Mouse (Mus musculus) stomach, postnatal 0 days (tissue): Measurements from ENCODE around the gene Pum1. TPM values are rescaled to one million over a fixed set of nuclear protein-coding genes. Genes with fewer than 3 reads are reported as not detected.

Source experiments
- ATAC-seq: fragments of 200-750 bp; cut with Nextera tagmentation; 2 replicates; pipeline ENCODE4 v1.8.0; 2017; ENCODE audit not compliant: low FRiP score, low TSS enrichment
- DNase-seq: peaks from one replicate; pipeline ENCODE4 v3.0.0-alpha.2; 2016; ENCODE audit warnings: low spot score
- H3K27ac ChIP-seq: fragments of 300-500 bp; sonication (generic); replicated peaks from 2 replicates; pipeline ENCODE4 v1.5.1; 2014; ENCODE audit warnings: mild to moderate bottlenecking, control low read depth
- H3K27me3 ChIP-seq: fragments of 300-500 bp; sonication (generic); 2 replicates; pipeline ENCODE4 v1.6.1; 2014; ENCODE audit warnings: low read length; ENCODE audit not compliant: control insufficient read depth, insufficient read depth
- H3K36me3 ChIP-seq: fragments of 300-500 bp; sonication (generic); 2 replicates; pipeline ENCODE4 v1.6.1; 2014; ENCODE audit warnings: low read length, mixed read lengths; ENCODE audit not compliant: control insufficient read depth, insufficient read depth
- H3K4me1 ChIP-seq: fragments of 300-500 bp; sonication (generic); replicated peaks from 2 replicates; pipeline ENCODE4 v1.6.1; 2014; ENCODE audit warnings: antibody characterized with exemption; ENCODE audit not compliant: control insufficient read depth, insufficient read depth
- H3K4me2 ChIP-seq: fragments of 300-500 bp; sonication (generic); replicated peaks from 2 replicates; pipeline ENCODE4 v1.6.1; 2014; ENCODE audit warnings: low read depth, mild to moderate bottlenecking, control low read depth, moderate library complexity
- H3K4me3 ChIP-seq: fragments of 300-500 bp; sonication (generic); 2 replicates; pipeline ENCODE4 v1.5.1; 2014; ENCODE audit warnings: low read depth, low read length, control low read depth
- H3K9ac ChIP-seq: fragments of 300-500 bp; sonication (generic); 2 replicates; pipeline ENCODE4 v1.6.1; 2014; ENCODE audit warnings: mild to moderate bottlenecking, low read length, control low read depth, mixed read lengths
- H3K9me3 ChIP-seq: fragments of 300-500 bp; sonication (generic); 2 replicates; pipeline ENCODE4 v1.6.1; 2016; ENCODE audit warnings: low read length; ENCODE audit not compliant: control insufficient read depth
- CTCF ChIP-seq: IDR thresholded peaks from 2 replicates; pipeline ENCODE4 v1.5.1; 2016; ENCODE audit warnings: antibody characterized with exemption, low read depth, mild to moderate bottlenecking, moderate library complexity
- EP300 ChIP-seq: optimal IDR thresholded peaks from 2 replicates; pipeline ENCODE3; 2016; ENCODE audit warnings: antibody characterized with exemption
- WGBS: fragments of 180-500 bp; shearing (Covaris S2); extraction: QIAGEN DNeasy Blood & Tissue Kit; methylation state at CpG from one replicate; pipeline ENCODE4 v1.1.7; 2014; 5-methylcytosine and 5-hydroxymethylcytosine counted together
- polyA plus RNA-seq: library from polyadenylated mRNA; unstranded; fragments of >200 nt; fragmentation: Nextera tagmentation; extraction: Ambion mirVana; gene quantifications from 2 replicates; pipeline ENCODE4 v1.2.1, GENCODE M21; 2015

Gene Pum1
- polyA plus RNA-seq, 1 experiment from 2014 or later, result 27.0 TPM

DNA sequence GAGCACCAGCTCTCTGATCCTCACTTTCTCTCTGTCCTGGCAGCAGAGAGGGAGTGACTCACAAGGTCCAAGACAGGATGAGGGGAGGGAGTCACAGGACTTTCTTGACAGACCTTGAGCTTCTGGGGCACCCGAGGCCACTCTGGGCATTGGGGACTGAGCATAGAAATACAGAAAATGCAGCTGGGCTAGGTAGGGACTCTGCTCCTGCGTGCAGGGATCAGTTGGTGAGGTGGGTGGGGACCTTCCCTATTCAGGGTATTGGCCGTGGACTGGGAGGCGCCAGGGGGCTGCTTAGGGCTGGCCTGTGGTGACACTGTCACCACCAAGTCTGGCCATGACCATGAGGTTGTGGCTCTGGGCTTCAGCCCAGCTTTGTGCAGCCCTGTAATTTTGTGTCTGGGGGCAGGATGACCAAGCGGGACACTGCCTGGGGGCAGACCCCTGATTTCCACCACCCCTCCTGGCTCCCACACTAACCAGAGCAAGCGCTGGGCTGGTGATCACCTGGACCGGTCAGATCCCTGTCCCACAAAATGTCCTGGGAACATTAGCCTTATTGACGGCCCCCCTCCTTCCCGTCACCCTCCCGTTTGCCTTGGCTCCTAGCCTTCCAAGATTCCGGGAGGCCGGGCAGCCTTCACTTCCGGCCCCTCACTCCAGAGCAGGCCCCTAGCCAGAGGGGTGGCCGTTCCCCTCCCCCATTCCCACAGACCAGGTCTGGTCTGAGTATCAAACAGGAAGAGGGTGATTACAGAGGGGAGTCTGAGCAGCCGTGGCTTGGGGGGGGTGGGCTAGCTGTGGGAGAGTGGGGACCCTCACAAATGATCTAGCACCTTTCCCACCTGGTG, 134.3 kb downstream of the Pum1 start:
- Histone ChIP-seq H3K36me3 (no peaks in the 10 kb centered on the region), H3K27ac (peak overlapping the region; percentile 53), H3K4me3 (no peak overlapping the region), H3K27me3 (no peaks in the 10 kb centered on the region), H3K9ac (peak overlapping the region; percentile 31; the same call in 1 of the 2 replicates), H3K9me3 (no peaks in the 10 kb centered on the region), H3K4me1 (peaks cover 10% of the 10 kb centered on the region), H3K4me2 (0 out of 2 replicates have a peak overlapping the region, but pooled peaks have one; percentile 14)
- 35% methylated on average over 15 of the region's 15 CpGs for WGBS
- TF ChIP-seq CTCF (no peak), EP300 (no peak)
- no peak for DNase-seq
- ATAC-seq, result peak; percentile 15; the same call in 1 of the 2 replicates

DNA sequence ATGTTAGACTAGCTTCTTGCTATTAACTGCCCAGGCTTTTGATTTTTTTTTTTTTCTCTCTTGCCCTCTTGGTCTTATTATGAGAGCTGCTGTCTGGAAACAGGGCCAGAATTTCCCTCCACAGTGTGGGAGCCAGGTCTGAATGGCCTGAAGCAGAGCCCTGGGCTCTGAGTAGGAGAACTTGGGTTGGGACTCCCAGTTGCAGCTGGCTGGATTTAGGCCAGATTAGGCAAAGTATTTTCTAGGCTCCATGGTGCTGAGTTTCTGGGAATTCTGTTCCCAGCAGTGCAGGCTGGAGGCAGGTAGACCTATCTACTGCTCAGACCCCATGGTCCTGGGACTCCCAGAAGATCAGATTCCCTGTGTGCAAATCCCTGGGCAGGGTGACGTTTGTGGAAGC, 135.3 kb downstream of the Pum1 start:
- H3K36me3 ChIP-seq, result no peaks in the 10 kb centered on the region
- 0 out of 2 replicates have a peak overlapping the region, but pooled peaks have one; percentile 8 for H3K9ac ChIP-seq
- H3K27me3 ChIP-seq, result no peaks in the 10 kb centered on the region
- no peak for ATAC-seq
- no peak overlapping the region for H3K4me3 ChIP-seq
- no peaks in the 10 kb centered on the region for H3K9me3 ChIP-seq
- TF ChIP-seq CTCF, result no peak
- no peak for TF ChIP-seq EP300
- H3K27ac ChIP-seq, result peak overlapping the region; percentile 53; the same call in 1 of the 2 replicates
- DNase-seq, result no peak
- 50% methylated on average over 1 of the region's 1 CpGs for WGBS
- H3K4me2 ChIP-seq, result no peak overlapping the region
- peaks cover 10% of the 10 kb centered on the region for H3K4me1 ChIP-seq

DNA sequence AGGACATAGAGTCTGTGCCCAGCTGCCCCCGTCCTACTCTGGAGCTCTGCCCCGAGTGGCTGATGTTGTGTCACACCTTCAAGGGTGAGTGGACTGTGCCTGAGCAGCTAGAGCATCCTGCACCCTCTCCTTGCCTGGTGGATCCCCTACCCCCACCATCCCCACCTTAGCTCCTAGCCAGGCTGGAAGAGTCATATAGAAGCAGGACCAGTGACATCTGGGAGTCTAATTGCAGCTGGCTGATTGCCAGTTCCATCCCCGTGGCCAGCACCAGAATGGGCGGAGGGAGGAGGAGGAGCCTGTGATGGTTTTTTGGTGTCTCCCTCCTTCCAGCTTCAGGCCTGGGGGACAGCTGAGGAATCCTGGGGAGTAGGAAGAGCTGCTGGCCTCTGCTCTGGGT, 136.0 kb downstream of the Pum1 start:
- no peaks in the 10 kb centered on the region for H3K27me3 ChIP-seq
- no peak for DNase-seq
- no peak overlapping the region for H3K4me3 ChIP-seq
- H3K4me1 ChIP-seq, result peaks cover 10% of the 10 kb centered on the region
- H3K4me2 ChIP-seq, result no peak overlapping the region
- 44% methylated on average over 4 of the region's 4 CpGs for WGBS
- H3K27ac ChIP-seq, result no peak overlapping the region
- TF ChIP-seq CTCF, result no peak
- TF ChIP-seq EP300, result no peak
- no peak; the same call in 1 of the 2 replicates for ATAC-seq
- H3K9ac ChIP-seq, result no peak overlapping the region
- no peaks in the 10 kb centered on the region for H3K9me3 ChIP-seq
- no peaks in the 10 kb centered on the region for H3K36me3 ChIP-seq

DNA sequence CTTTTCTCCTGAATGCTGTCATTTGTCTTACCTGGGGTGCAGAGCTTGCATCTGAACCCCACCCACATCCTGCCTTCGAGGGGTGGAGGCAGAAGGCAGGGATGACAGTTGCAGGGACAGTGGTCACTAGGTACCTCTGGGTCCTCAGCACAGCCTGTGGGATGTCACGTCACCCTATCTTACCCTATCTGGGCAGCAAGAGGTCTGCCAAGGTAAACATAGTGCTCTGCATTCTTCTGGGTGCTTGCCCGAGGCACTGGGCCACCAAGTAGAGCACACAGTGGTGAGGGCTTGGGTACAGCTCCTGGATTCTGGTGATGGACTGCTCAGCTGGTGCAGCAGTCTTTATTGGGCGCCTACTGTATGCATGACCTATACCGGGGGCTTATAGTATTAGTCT, 136.5 kb downstream of the Pum1 start:
- Histone ChIP-seq H3K27ac (no peak overlapping the region), H3K9me3 (no peaks in the 10 kb centered on the region), H3K4me3 (no peak overlapping the region), H3K4me2 (no peak overlapping the region), H3K4me1 (peaks cover 10% of the 10 kb centered on the region), H3K9ac (no peak overlapping the region), H3K27me3 (no peaks in the 10 kb centered on the region), H3K36me3 (no peaks in the 10 kb centered on the region)
- 57% methylated on average over 5 of the region's 5 CpGs for WGBS
- TF ChIP-seq EP300, result no peak
- ATAC-seq (no peak), DNase-seq (no peak)

DNA sequence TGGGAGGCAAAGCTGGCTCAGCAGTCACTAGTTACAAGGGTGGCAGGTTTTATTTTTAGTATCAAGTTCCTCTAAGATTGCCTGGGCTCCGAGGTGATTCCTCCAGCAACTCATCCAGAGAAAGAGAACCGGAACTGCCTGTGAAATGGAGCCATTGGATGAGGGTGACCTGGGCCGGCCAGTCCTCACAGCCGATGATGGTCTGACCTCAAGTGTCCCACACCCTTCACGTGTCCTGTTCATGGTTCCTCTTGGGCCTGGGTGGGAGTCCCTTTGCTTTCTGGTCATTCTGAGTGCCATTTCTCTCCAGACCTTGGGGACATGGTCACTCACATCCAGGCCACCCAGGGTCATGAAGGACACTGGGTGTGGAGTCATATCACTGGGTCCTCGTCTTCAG, 137.0 kb downstream of the Pum1 start:
- no peaks in the 10 kb centered on the region for H3K36me3 ChIP-seq
- no peak overlapping the region for H3K4me2 ChIP-seq
- TF ChIP-seq EP300, result no peak
- TF ChIP-seq CTCF, result no peak
- H3K4me3 ChIP-seq, result no peak overlapping the region
- no peaks in the 10 kb centered on the region for H3K27me3 ChIP-seq
- H3K27ac ChIP-seq, result no peak overlapping the region
- WGBS, result 76% methylated on average over 6 of the region's 6 CpGs
- no peak for DNase-seq
- H3K9me3 ChIP-seq, result no peaks in the 10 kb centered on the region
- H3K4me1 ChIP-seq, result peaks cover 10% of the 10 kb centered on the region
- no peak overlapping the region for H3K9ac ChIP-seq
- ATAC-seq, result no peak

DNA sequence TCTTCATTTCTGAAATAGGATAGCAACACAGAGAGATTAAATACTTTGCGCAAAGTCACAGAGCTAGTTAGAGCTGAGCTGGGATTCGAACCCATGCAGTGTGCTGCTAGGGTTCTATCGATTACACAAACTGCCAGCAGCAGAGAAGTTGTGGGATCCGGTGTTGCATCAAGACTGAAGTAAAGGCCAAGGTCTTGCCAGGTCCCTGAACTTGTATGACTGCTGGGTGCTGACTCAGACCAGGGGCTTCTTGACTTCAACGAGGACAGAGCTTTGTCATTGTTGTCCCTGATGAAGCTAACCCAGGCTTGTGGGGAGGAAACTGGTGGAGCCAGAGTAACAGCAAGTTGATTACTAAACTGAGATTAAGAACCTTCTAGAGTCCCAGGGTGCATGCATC, 138.1 kb downstream of the Pum1 start:
- no peaks in the 10 kb centered on the region for H3K36me3 ChIP-seq
- H3K9ac ChIP-seq, result no peak overlapping the region
- no peaks in the 10 kb centered on the region for H3K9me3 ChIP-seq
- 75% methylated on average over 5 of the region's 5 CpGs for WGBS
- H3K4me3 ChIP-seq, result no peak overlapping the region
- 0 out of 2 replicates have a peak overlapping the region, but pooled peaks have one; percentile 0 for H3K27ac ChIP-seq
- TF ChIP-seq EP300 (no peak), CTCF (no peak)
- peaks cover 10% of the 10 kb centered on the region for H3K4me1 ChIP-seq
- ATAC-seq, result no peak
- no peak for DNase-seq
- H3K27me3 ChIP-seq, result no peaks in the 10 kb centered on the region
- H3K4me2 ChIP-seq, result no peak overlapping the region
